Mouse (Mus musculus) layer of hippocampus, adult 9-11 months (tissue): ENCODE results near the gene Hoxa2.

ENCODE experiments used
- DNase-seq: peaks from one replicate; pipeline ENCODE4 v3.0.0; 2022

Hoxa2 gene

DNA sequence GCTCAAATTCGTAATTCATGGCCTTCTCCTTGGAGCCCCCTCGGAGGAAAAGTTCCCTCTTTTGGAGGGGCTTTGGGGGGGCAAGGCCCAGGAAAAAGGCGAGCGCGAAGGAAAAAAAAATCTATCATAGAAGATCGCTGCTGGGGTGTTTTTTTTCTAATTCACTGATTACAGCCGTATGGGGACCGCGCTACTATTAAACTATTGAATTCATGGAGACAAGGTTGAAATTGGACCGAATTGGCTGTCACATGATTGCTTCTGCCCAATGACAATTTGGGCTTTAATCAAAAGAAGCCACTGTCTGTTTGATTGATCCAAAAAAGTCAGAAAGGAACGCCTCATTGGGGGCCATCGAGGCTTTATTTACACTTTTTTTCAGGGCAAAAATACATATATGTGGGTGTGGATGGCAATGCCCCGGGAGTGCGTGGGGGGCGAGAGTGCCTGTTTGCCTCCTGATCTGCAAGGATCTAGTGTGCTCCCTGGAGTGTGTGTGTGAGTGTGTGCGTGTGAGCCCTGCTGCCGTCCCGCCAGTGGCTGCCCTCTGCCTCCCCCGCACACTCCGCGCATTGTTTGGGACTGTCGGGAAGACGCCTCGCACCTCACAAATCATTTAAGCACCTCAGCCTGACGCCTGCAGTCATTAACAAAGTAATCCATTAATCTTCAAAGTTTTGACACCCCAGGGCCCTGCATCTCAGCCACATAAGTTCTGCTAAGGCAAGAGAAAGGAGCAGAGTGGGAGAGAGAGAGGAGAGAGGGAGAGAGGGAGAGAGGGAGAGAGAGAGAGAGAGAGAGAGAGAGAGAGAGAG lies at the start of gene Hoxa2:
TSS of gene Hoxa2 (minus strand) at position 206 of the 815 bp plus-strand sequence.
- DNase-seq: no peak

DNA sequence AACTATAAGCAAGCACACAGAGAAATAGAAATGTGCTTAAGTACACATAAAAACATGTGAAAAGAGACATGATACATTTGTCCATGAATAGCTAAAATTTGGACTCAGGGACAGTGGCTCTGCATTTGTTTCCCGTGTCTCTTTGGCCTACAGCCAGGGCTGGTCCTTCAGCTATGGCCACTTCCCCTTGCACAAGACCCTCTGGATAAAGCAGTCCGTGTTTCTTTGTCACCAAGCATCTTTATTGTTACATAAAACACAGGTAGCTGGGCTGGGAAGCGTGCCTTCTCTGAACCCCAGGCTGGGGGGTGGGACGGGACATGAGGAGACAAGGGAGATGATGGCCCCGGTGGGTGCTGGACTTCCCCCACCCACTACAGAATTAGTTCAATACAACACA lies 49.6 kb upstream of the Hoxa2 start:
- DNase-seq: no peak

DNA sequence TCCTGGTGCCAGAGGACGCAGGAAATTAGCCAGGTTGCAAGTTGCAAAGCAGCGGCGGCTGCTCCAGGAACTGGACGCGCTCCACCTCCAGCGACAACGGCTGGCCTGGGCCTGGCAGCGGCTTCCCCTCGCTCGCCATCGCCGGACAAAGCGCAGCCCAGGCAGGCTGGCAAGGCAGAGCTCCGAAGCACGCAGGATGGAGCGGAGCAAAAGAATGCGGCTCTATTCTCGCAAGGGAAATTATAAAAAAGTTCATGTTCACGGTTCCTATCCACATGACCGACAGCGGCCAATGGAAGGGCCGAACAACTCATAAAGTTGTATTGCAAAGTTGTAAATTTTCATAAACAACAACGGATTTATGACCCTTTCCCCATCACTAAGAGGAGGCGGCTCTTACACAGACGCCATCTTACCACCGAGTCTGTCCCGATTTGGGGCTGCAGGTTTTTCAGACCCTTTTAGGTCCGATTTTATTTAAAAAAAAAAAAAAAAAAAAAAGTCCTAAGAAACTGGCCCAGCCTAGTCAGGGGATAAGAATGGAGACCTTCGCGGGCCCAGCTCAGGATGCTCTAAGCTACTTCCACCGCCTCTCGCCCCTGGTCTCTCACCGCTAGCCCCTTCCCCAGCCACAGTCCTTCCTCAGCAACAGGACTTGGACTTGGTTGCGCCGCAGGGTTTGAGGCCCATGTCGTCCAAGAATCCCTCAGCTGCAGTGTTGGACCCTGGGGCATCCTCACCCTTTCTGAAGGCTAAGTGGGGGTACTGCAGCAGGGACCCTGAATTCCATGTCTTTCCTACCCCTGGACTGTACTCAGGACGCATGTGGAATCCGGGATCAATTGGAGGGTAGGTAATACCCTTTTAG lies 48.7 kb upstream of the Hoxa2 start, which contains the start of the genes Hoxa3 and Gm28308:
TSS of gene Hoxa3 (minus strand) at position 218 of the 868 bp plus-strand sequence.
TSS of gene Gm28308 (minus strand) at position 221 of the 868 bp plus-strand sequence.
- DNase-seq: no peak

DNA sequence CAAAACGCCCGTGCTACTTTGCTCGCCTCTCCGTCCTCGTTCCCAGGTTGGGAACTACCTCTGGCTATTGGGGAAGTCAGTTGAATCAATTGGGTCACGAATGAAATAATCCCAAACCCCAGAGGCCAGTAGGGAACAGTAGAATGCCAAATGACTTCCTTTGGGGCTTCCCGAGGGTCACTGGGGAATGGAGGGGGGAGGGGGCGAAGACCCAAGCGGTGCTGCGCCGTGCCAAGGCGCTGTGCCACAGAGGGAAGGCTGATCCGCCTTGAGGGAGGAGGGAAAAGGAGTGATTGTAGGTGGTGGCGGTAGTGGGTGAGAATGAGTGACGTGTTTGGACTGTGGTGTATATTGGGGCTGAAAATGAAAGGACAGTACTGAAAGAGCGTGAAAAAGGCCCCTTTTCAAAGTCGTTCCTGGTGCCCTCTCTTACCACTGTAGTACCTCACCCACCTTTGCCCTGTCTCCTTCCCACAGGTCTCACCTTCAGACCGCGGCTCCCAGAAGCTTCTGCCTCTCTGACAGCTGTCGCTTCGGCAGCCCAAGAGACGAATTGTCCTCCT lies 48.0 kb upstream of the Hoxa2 start:
- no peak for DNase-seq

DNA sequence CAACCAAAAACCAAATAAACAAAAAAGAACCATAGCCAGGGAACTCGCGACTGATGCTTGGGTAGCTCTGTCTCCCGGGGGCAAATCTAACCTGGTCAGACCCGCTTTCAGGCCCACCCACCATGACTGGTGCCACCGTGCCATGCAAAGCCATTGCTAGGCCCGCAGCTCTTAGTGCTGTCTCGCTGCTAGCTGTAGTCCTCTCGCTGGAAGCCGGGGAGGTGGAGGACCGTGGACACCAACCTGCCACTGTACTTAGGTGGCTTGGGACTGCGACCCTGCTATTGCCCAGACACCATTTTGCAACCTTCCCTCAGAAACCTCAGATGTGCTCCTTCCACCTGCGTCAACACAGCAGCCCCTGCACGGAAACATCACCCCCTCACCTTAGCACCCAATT lies 47.3 kb upstream of the Hoxa2 start:
- no peak for DNase-seq

DNA sequence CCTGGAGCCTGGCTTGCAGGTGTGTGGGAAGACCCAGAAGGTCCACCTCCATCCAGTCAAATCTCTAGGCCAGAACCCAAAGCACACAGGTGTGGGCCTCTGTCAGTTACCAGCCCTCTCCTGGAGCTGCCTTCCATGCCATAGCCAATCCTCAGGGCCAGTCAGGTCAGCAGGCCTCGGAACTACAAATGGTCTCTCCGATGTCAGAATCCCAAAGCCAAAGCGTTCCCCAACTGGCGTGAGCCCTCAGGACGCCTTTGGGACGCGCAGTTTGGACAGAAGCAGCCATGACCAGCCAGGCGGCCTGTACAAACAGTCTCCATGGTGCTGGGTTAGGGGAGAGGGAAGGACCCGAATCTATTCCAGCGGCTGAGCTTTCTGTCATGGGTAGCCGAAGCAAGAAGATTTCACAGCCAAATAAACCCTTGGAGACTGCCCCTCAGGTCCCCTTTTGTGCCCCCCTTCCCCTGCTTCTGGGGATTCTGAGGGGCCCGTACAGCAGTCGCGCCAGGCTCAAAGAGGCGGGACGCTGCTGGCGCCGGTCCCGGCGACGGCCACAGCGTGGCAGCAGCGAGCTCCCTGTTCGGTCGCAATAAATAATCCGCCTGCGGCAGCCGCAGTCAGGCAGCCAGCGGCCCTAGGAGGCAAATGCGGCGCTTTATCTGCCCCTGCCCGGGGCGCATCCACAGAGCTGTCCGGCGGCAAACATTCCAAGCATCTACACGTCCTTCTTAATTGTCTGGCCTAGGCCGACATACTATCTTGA lies 46.7 kb upstream of the Hoxa2 start:
- DNase-seq: peak; percentile 26

DNA sequence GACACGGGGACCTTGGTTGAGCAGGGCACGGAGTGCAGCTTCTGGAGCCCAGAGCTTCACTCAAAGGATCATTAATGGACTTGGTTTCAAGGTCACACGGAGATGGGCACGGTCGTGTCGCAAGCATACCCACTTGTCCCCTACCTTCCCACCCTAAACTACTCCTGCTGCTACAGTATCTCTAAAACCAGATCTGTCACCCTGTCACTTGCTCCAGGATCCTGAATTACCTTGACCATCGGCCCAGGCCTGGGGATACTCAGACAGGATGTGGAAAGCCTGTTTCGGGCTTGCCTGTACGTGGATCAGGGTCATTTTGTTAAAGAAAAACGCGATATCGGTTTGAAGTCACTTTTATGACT lies 45.0 kb upstream of the Hoxa2 start:
- DNase-seq: no peak

DNA sequence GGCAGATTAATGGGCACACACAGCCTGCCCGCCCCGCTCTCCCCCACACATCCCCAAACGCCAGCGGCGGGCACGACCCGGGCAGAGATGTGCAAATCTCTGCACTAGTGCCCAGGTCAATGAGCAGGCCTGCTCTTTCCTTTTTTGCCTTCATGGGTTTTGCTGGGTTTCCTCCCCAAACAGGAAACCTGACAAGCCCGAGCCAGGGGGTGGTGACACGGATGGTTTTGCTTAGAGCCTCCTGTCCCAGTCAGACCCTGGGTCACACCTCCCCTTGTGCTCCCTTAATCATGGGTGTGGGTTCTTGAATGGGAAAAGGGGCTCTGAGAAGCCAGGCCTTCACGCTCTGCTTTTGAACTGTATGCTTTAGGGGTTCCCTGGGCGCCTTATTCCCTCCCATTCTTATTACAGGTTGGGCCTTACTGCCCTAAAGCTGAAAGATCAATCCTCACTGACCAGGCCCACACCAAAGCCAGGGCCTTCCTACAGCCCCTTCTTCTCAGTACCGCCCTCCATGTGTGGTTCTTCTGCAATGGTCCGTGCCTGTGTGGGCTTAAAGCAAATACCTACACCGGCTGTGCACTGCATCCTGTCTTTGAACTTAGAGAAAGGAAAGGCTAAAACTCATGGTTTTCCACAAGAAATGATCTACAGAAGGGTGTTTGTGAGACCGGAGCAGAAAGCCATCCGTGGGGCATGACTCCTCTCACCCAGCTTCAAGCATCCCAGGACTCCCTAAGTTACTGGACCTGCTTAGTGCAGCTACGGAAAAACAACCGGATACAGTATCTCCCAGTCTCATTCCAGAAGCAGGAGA lies 44.4 kb upstream of the Hoxa2 start:
- DNase-seq: no peak

DNA sequence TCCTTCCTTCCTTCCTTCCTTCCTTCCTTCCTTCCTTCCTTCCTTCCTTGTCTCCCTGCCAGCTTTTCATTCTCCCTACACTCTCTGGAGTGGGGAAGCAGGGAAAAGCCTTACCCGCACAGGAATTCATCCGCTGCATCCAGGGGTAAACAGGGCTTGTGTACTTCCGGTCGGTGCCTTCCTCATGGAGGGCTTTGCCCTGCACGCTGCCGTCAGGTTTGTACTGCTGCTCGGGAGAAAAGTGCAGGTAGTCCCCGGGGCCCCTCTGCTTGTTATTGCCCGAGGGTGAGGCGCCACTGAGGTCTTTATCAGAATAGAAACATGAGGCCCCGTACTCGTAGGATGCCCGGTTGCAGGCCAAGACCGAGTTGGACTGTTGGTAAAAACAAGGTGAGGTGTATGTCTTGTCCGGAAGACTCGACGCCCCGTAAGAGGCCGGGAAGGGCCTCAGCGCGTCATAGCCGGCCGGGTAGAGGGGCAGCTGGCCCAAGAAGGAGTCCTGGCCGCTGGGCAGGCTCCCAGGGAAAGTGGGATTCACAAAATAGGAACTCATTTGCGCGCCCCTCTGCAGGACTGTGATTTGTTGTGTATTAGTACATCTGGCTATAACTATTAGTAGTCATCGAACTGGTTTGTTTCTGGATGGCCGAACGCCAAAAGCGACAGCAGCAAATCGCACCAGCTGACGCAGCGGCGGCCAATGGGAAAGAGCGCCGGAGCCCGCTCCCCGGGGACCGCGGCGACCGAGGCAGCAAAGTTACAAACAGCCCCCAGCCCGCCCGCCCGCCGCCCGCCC lies 43.6 kb upstream of the Hoxa2 start, which contains the start of gene Hoxa6:
TSS of gene Hoxa6 (minus strand) at position 651 of the 796 bp plus-strand sequence.
- DNase-seq: no peak

DNA sequence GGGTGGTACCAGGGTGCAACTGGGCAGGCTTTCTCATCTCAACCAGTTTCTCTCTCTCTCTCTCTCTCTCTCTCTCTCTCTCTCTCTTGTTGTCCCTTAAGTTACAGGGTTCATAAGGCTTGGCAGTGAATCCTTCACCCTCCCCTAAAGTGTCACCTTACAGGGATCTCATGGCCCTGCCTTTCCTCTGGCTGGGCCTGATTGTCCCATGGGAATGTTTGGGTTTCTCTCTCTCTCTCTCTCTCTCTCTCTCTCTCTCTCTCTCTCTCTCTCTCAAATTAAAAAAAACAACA lies 43.0 kb upstream of the Hoxa2 start:
- DNase-seq: no peak

DNA sequence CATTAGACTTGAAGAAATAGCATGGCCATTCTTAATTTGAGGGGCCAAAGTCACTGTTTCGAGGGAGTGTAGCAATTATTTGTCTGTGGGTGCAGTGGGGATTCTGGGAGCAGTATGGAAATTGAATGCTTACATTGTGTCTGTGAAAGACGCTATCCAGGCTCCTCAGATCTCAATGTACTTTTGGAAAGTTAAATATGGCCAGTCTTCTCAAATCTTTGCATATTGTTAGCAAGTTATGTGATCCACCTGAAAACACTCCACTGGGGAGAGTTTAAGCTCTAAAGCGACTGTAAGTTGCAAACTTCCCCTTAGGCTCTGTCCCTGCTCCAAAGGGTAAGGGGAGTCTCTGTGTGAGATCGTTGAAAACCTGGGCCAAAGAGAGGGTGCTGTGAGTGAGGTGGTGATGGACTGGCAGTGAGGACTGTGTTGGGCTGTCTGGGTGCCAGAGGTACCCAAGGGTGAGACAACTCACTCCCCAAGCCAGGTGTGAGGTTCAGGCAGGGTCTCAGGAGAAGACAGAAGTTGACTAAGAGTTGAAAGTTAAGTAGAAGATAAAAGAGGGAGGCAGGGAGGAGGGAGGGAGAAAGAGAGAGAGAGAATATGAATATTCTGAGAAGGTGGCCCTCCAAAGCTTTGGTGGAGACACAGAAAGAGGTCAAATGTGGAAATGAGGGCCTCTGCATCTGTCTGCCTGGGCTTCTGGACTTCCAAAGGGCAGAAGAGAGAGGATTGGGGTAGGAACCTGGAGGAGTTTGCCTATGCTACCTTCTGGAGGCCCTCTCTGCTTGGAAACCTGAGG lies 42.5 kb upstream of the Hoxa2 start:
- DNase-seq: no peak

DNA sequence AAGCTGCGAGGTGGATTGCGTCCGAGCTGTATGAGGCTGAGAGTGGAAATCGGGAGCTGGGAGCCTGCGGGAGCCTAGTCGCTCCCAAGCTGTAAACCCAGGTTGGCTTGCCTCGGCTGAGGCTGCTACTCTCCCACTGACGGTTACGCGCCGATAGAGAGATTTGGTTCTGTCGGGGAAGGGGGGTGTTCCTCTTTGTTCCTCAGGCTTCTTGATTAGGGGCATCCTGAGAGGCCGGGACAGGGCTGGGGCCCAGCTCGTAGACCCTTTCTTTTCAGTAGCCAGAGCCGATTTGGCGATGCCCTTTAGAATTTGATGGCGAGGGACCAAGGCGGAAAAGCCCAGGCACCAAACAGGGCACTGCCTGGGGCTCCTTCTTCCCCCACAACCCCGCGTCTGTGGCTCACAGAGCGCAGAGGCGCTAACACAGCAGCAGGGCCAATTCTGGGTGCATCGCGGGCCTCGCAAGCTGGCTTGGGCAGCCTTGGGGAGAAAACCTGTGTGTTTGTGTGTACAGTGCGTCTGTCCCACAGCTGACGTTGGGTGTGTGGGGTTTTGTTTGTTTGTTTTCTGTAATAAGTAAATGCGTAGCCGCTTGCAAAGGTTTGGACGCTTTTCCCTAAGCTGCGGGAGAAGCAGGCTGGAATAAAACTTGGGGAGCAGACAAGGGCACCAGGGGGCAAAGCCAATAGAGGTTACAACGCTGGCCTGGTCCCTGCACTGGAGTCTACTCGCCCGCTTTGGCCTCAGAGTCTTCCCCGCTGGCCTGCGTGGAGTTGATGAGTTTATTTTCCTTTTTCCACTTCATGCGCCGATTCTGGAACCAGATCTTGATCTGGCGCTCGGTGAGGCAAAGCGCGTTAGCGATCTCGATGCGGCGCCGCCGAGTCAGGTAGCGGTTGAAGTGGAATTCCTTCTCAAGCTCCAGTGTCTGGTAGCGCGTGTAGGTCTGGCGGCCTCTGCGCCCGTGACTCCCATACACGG lies 41.3 kb upstream of the Hoxa2 start:
- no peak for DNase-seq

DNA sequence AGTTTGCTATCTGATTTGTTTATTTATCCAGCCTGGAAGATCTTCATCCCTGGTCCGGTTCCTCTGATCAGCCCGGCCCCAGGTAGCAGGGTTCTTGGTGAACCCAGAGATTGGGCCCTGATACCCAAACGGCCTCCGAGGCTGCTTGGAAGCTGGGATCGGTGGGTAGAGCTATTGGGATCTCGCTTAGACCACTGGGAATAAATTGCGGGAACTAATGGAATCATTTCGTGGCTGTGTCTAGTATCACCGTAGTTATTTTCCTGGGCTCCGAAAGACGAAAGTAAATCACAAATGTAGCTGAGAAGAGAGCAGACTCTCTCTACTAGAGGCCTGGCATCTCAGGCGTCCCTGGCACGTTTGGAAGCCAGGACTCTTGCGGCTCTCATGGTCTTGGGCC lies 40.6 kb upstream of the Hoxa2 start:
- DNase-seq: no peak

DNA sequence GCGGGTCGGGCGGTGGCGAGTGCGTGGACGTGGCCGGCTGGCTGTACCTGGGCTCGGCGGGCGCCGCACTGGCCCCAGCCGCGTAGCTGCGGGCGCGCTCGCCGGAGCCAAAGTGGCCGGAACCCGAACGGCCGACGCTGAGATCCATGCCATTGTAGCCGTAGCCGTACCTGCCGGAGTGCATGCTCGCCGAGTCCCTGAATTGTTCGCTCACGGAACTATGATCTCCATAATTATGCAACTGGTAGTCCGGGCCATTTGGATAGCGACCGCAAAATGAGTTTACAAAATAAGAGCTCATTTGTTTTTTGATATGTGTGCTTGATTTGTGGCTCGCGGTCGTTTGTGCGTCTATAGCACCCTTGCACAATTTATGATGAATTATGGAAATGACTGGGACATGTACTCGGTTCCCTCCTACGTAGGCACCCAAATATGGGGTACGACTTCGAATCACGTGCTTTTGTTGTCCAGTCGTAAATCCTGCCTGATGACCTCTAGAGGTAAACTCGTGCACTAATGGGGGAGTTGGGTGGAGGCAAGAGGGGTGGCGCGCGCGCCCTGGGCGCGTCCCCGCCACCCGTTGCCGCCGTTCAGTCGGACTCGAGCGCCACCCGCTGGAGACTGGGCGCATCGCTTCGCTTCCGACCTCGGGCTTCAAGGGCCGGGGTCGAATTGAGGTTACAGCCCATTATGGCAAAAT lies 39.6 kb upstream of the Hoxa2 start, which contains the start of gene Hoxa5:
TSS of gene Hoxa5 (minus strand) at position 538 of the 703 bp plus-strand sequence.
- no peak for DNase-seq

DNA sequence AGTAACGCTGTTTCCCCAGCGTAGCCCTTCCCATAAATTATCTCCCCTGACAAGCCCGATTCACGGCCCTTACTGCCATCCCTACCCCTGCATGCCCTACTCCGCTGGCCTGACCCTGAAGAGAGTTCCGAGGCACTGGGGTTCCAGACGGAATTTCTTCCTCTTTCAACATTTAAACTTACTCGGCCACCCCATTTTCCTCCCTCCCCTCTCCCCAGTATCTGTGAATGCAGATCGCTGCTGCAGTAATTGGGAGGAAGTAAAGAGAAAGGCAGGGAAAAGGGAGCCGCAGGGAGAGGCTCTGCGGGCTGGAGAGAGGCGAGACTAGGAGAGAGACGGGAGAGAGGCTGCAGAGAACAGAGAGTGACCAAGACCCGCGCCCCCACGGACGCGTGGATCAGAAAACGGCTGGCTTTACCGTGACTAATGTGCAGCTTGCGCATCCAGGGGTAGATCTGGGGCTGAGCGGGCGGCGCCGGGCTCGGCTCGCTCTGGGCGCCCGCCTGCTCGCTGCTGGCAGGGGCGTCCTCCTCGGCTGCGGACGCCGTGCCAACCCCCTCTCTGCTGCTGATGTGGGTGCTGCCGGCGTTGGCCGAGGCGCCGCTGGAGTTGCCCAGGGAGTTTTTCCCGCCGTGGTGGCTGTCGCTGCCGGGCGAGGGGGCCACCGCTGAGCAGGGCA lies 38.9 kb upstream of the Hoxa2 start:
- DNase-seq: no peak

DNA sequence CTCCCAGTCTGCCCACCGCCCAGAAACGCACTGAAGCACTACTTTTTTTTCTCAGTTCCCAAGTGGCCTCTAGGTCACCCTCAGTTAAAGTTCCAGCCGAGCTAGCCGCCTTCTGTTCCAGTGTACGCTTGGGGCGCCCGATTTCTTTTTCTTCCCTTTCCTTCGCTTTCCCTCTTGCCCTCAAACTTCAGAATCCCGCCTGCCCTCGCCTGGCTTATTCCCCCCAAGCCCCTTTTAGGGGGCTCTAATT lies 38.4 kb upstream of the Hoxa2 start:
- DNase-seq: no peak

DNA sequence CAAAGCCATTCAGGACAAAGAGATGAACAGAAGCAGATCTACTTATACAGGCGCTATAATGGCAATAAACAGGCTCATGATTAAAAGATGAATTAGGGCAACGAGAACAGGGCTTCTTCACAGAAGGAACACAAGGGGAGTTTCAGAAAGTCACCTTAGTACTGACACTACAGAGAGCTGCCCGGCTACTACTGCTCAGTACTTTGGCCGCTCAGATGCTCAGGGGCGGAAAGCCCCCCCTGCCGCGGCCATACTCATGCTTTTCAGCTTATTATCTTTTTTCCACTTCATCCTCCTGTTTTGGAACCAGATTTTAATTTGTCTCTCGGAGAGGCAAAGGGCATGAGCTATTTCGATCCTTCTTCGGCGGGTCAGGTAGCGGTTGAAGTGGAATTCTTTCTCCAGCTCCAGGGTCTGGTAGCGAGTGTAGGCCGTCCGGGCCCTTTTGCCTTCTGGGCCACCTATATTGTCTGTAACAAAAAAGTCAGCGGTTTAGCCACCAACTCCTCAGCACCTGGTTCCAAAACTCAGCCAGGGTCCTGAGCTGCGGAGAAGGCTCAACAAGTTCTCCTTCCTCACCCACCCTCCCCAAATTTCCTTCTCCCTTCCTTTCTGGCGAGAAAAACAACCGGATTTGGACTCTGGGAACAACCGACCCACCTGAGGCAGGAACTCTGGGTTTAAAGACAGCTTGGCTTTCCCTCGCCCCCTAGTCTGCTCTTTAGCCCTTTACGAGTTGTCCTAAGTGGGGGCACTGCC lies 37.9 kb upstream of the Hoxa2 start:
- DNase-seq: no peak
